Mouse (Mus musculus) lung, postnatal 0 days (tissue): ENCODE data around the gene Pdk2.

Experiments used
- CTCF ChIP-seq: IDR thresholded peaks from 2 replicates; pipeline ENCODE4 v1.5.1; 2016; ENCODE audit warnings: antibody characterized with exemption, mild to moderate bottlenecking
- EP300 ChIP-seq: IDR thresholded peaks from 2 replicates; pipeline ENCODE4 v1.6.1; 2016; ENCODE audit warnings: antibody characterized with exemption, mild to moderate bottlenecking, control low read depth

GRCm38 (mm10) chr11:95071266-95071665, 30.1 kb upstream of the Pdk2 start:
- TF ChIP-seq CTCF (no peak), EP300 (peak; percentile 41; the same call in 1 of the 2 replicates)
